Mouse (Mus musculus) cerebellum, adult 9-10 months (tissue): Measurements from ENCODE around the gene Rnf149.
"Not testable (repeated sequence)": the region's sequence is repeated elsewhere in the genome, so short reads cannot be mapped to it uniquely, and the experiment has no call there.

Experiments used
- DNase-seq: peaks from one replicate; pipeline ENCODE4 v3.0.0; 2022

Gene Rnf149

GRCm38 (mm10) chr1:39577253-39577705, at the start of gene Rnf149:
Rnf149 (minus strand) TSS chr1:39577405.
- DNase-seq = peak; percentile 93

GRCm38 (mm10) chr1:39625491-39625890, 48.3 kb upstream of the Rnf149 start:
- no peak for DNase-seq

- no peak for DNase-seq
Observed at GRCm38 (mm10) chr1:39623729-39624128, 46.5 kb upstream of the Rnf149 start.

GRCm38 (mm10) chr1:39623106-39623505, 45.9 kb upstream of the Rnf149 start:
- no peak for DNase-seq

GRCm38 (mm10) chr1:39618524-39618923, 41.3 kb upstream of the Rnf149 start:
- DNase-seq = no peak

- DNase-seq = no peak
Observed at GRCm38 (mm10) chr1:39615526-39615925, 38.3 kb upstream of the Rnf149 start.

GRCm38 (mm10) chr1:39614462-39615279, 37.5 kb upstream of the Rnf149 start:
- DNase-seq = peak; percentile 8

GRCm38 (mm10) chr1:39613061-39613460, 35.9 kb upstream of the Rnf149 start:
- DNase-seq = no peak

GRCm38 (mm10) chr1:39612491-39612890, 35.3 kb upstream of the Rnf149 start:
- no peak for DNase-seq

GRCm38 (mm10) chr1:39608534-39608933, 31.3 kb upstream of the Rnf149 start:
- no peak for DNase-seq

- DNase-seq = no peak
Observed at GRCm38 (mm10) chr1:39602477-39602876, 25.3 kb upstream of the Rnf149 start.

GRCm38 (mm10) chr1:39598726-39599125, 21.5 kb upstream of the Rnf149 start:
- peak; percentile 65 for DNase-seq

- DNase-seq = not testable (repeated sequence)
Observed at GRCm38 (mm10) chr1:39597135-39597534, 19.9 kb upstream of the Rnf149 start.

- DNase-seq = no peak
Observed at GRCm38 (mm10) chr1:39593836-39594235, 16.6 kb upstream of the Rnf149 start.

- DNase-seq = no peak
Observed at GRCm38 (mm10) chr1:39592090-39592489, 14.9 kb upstream of the Rnf149 start.

- not testable (repeated sequence) for DNase-seq
Observed at GRCm38 (mm10) chr1:39591557-39591956, 14.4 kb upstream of the Rnf149 start.

- no peak for DNase-seq
Observed at GRCm38 (mm10) chr1:39590193-39590592, 13.0 kb upstream of the Rnf149 start.

GRCm38 (mm10) chr1:39585416-39585815, 8.2 kb upstream of the Rnf149 start:
- DNase-seq = no peak

- no peak for DNase-seq
Observed at GRCm38 (mm10) chr1:39583173-39583572, 6.0 kb upstream of the Rnf149 start.

GRCm38 (mm10) chr1:39581215-39581614, 4.0 kb upstream of the Rnf149 start:
- no peak for DNase-seq

GRCm38 (mm10) chr1:39579139-39579538, 1.9 kb upstream of the Rnf149 start:
- DNase-seq = no peak

GRCm38 (mm10) chr1:39578446-39578845, 1.2 kb upstream of the Rnf149 start:
- no peak for DNase-seq

- peak; percentile 66 for DNase-seq
Observed at GRCm38 (mm10) chr1:39576431-39577243, 568 bp downstream of the Rnf149 start.
